Mouse (Mus musculus): Measurements from ENCODE around the gene Pcp4l1. TPM values are rescaled to one million over a fixed set of nuclear protein-coding genes. Genes with fewer than 3 reads are reported as not detected.

The Pcp4l1 gene
- polyA plus RNA-seq, 1 experiment: 10.9 TPM

GRCm38 (mm10) chr1:171187851-171188700 is 8.0 kb downstream of the Pcp4l1 start:
- Histone ChIP-seq H3K4me1 (ENCODE audit: control insufficient read depth, insufficient read depth, insufficient read length, low read length) (peaks cover 12% of the 10 kb centered on the region; the same call in 1 of the 2 replicates), H3K27ac (ENCODE audit: insufficient read depth, low read depth, low read length) (no peak overlapping the region), H3K36me3 (ENCODE audit: control insufficient read depth, insufficient read depth, low read length) (no peaks in the 10 kb centered on the region), H3K4me3 (ENCODE audit: low read depth, low read length) (no peak overlapping the region), H3K27me3 (ENCODE audit: control insufficient read depth, insufficient read depth, low read length) (no peaks in the 10 kb centered on the region; the same call in 1 of the 2 replicates)
- WGBS: 75% methylated on average over 13 of the region's 13 CpGs
- TF ChIP-seq POLR2A (IDR thresholded peaks at IDR 0.05; ENCODE audit: low read depth, low read length): no peak
- no peak for TF ChIP-seq CTCF (IDR thresholded peaks at IDR 0.05; ENCODE audit: extremely low read depth, insufficient read length, insufficient replicate concordance, low read depth, low read length)

DNA sequence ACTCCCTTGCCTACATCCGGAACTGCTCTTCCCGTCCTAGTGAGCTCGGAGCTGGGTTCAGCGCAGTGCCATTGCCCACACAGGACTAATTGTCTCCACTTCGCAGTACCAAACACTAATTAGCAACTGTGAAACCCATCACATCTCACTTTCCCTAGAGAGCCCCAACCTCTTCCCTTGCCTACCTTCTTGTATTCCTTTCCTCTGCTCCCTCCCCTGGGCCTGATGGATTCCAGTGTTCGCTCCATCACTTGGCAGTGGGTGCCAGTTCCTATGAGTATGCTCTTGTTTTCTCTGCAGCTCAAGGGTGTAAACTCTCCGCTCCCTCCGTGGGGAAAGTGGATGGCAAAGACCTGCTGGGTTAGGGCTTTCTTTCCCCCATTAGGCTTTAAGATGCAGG is 10.4 kb downstream of the Pcp4l1 start:
- H3K4me3 ChIP-seq (ENCODE audit: low read depth, low read length): no peak overlapping the region
- TF ChIP-seq POLR2A (IDR thresholded peaks at IDR 0.05; ENCODE audit: low read depth, low read length) (no peak), CTCF (IDR thresholded peaks at IDR 0.05; ENCODE audit: extremely low read depth, insufficient read length, insufficient replicate concordance, low read depth, low read length) (no peak)
- H3K4me1 ChIP-seq (ENCODE audit: control insufficient read depth, insufficient read depth, insufficient read length, low read length): peaks cover 8% of the 10 kb centered on the region; the same call in 1 of the 2 replicates
- H3K27me3 ChIP-seq (ENCODE audit: control insufficient read depth, insufficient read depth, low read length): no peaks in the 10 kb centered on the region
- WGBS: 84% methylated on average over 8 of the region's 8 CpGs
- no peak overlapping the region for H3K27ac ChIP-seq (ENCODE audit: insufficient read depth, low read depth, low read length)
- H3K36me3 ChIP-seq (ENCODE audit: control insufficient read depth, insufficient read depth, low read length): no peaks in the 10 kb centered on the region

DNA sequence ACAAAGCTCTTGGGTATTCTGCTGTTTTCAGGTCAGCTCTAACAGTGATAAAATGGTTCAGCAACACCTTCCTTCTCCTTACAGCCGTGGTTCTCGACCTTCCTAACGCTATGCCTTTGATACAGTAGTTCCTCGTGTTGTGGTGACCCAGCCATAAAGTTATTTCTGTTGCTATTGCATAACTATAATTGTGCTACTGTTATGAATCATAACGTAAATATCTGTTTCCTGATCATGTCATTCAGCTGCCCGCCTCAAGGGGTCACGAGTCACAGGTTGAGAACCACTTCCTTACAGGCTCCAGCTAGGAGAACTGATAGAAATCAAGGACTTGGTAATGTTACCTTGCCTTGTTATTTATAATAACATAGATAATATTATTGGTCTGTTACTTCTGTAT is 11.8 kb downstream of the Pcp4l1 start:
- Histone ChIP-seq H3K27ac (ENCODE audit: insufficient read depth, low read depth, low read length) (peak overlapping the region; percentile 37), H3K27me3 (ENCODE audit: control insufficient read depth, insufficient read depth, low read length) (no peaks in the 10 kb centered on the region), H3K36me3 (ENCODE audit: control insufficient read depth, insufficient read depth, low read length) (no peaks in the 10 kb centered on the region), H3K4me1 (ENCODE audit: control insufficient read depth, insufficient read depth, insufficient read length, low read length) (peaks cover 8% of the 10 kb centered on the region; the same call in 1 of the 2 replicates), H3K4me3 (ENCODE audit: low read depth, low read length) (no peak overlapping the region)
- TF ChIP-seq POLR2A (IDR thresholded peaks at IDR 0.05; ENCODE audit: low read depth, low read length) (no peak), CTCF (IDR thresholded peaks at IDR 0.05; ENCODE audit: extremely low read depth, insufficient read length, insufficient replicate concordance, low read depth, low read length) (peak; percentile 32; the same call in 1 of the 2 replicates)
- 8% methylated on average over 7 of the region's 7 CpGs for WGBS

GRCm38 (mm10) chr1:171183620-171184019 is 12.4 kb downstream of the Pcp4l1 start:
- no peak for TF ChIP-seq POLR2A (IDR thresholded peaks at IDR 0.05; ENCODE audit: low read depth, low read length)
- no peak for TF ChIP-seq CTCF (IDR thresholded peaks at IDR 0.05; ENCODE audit: extremely low read depth, insufficient read length, insufficient replicate concordance, low read depth, low read length)
- peaks cover 8% of the 10 kb centered on the region; the same call in 1 of the 2 replicates for H3K4me1 ChIP-seq (ENCODE audit: control insufficient read depth, insufficient read depth, insufficient read length, low read length)
- H3K4me3 ChIP-seq (ENCODE audit: low read depth, low read length): no peak overlapping the region
- H3K27ac ChIP-seq (ENCODE audit: insufficient read depth, low read depth, low read length): no peak overlapping the region
- no peaks in the 10 kb centered on the region for H3K36me3 ChIP-seq (ENCODE audit: control insufficient read depth, insufficient read depth, low read length)
- WGBS: 58% methylated on average over 3 of the region's 3 CpGs
- H3K27me3 ChIP-seq (ENCODE audit: control insufficient read depth, insufficient read depth, low read length): no peaks in the 10 kb centered on the region

DNA sequence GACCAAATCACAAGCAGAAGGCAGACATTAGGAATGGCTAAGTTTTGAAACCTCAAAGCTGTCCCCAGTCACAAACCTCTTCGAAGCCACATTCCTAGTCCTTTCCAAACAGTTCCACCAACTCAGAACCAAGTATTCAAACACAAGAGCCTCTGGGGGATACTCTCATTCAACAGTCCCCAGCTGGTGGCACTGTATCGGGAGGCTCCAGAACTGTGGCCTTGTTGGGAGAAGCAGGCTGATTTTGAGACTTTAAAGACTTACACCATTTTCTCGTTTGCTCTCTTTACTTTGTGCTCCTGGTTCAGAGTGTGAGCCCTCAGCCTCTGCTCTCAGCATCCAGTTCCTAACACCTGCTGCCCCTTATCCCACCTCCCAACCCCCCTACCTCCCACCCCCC is 13.0 kb downstream of the Pcp4l1 start:
- no peaks in the 10 kb centered on the region for H3K36me3 ChIP-seq (ENCODE audit: control insufficient read depth, insufficient read depth, low read length)
- H3K4me1 ChIP-seq (ENCODE audit: control insufficient read depth, insufficient read depth, insufficient read length, low read length): peaks cover 8% of the 10 kb centered on the region; the same call in 1 of the 2 replicates
- 91% methylated on average over 3 of the region's 3 CpGs for WGBS
- H3K27ac ChIP-seq (ENCODE audit: insufficient read depth, low read depth, low read length): no peak overlapping the region
- TF ChIP-seq CTCF (IDR thresholded peaks at IDR 0.05; ENCODE audit: extremely low read depth, insufficient read length, insufficient replicate concordance, low read depth, low read length) (no peak), POLR2A (IDR thresholded peaks at IDR 0.05; ENCODE audit: low read depth, low read length) (no peak)
- no peaks in the 10 kb centered on the region for H3K27me3 ChIP-seq (ENCODE audit: control insufficient read depth, insufficient read depth, low read length)
- H3K4me3 ChIP-seq (ENCODE audit: low read depth, low read length): no peak overlapping the region

DNA sequence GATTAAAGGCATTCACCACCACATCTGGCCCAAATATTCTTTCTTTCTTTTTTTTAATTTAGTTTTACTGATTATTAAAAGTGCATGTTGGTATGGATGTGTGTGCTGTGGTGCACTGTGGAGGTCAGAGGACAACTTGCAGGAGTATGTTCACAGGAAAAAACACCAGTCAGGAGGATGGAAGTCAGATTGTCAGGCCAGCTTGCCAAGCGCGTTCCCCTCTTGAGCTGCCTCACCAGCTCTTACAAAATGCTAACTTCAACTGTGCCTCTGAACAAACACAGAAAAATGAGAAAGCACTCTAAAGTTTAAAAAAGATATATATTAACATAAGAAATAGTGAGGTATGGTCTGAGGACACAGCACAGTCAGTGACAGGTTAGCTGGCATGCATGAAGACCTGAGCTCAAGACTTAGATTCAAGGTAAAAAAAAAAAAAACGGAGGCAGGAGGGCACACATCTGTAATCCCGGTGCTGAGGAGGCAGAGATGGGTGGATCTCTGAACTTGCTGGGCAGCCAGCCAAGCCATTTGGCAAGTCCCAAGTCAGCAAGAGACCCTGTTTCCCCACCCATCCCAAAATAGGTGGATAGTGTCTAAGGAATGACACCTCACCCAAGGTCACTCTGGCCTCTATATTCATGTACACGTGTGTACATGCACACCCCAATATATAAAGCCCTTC is 16.4 kb downstream of the Pcp4l1 start:
- Histone ChIP-seq H3K4me3 (ENCODE audit: low read depth, low read length) (no peak overlapping the region), H3K27ac (ENCODE audit: insufficient read depth, low read depth, low read length) (no peak overlapping the region), H3K27me3 (ENCODE audit: control insufficient read depth, insufficient read depth, low read length) (no peaks in the 10 kb centered on the region), H3K4me1 (ENCODE audit: control insufficient read depth, insufficient read depth, insufficient read length, low read length) (peaks cover 7% of the 10 kb centered on the region; the same call in 1 of the 2 replicates), H3K36me3 (ENCODE audit: control insufficient read depth, insufficient read depth, low read length) (no peaks in the 10 kb centered on the region)
- 55% methylated on average over 5 of the region's 5 CpGs for WGBS
- TF ChIP-seq POLR2A (IDR thresholded peaks at IDR 0.05; ENCODE audit: low read depth, low read length) (no peak), CTCF (IDR thresholded peaks at IDR 0.05; ENCODE audit: extremely low read depth, insufficient read length, insufficient replicate concordance, low read depth, low read length) (no peak)

DNA sequence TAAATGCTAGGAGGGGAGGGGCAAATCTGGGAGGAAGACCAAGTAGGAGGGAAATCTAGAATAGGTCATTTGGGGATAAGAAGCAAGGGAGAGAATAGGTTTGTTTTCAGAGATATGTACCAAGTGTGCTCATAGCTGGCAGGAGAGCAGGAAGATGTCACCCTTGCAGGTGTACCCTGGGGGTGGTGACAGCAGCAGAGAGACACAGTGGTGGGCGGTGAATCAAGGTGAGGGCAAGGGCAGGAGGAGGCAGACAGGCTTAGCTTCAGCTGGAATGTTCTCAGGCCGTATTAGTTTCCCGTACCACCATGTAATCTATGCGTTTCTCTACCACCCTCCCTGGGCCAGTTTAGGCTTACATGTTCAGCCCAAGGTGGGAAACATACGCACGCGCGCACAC is 23.3 kb downstream of the Pcp4l1 start:
- no peaks in the 10 kb centered on the region for H3K27me3 ChIP-seq (ENCODE audit: control insufficient read depth, insufficient read depth, low read length)
- H3K4me3 ChIP-seq (ENCODE audit: low read depth, low read length): no peak overlapping the region
- peaks cover 18% of the 10 kb centered on the region for H3K4me1 ChIP-seq (ENCODE audit: control insufficient read depth, insufficient read depth, insufficient read length, low read length)
- no peak overlapping the region for H3K27ac ChIP-seq (ENCODE audit: insufficient read depth, low read depth, low read length)
- no peaks in the 10 kb centered on the region for H3K36me3 ChIP-seq (ENCODE audit: control insufficient read depth, insufficient read depth, low read length)
- WGBS: 97% methylated on average over 8 of the region's 8 CpGs
- no peak for TF ChIP-seq POLR2A (IDR thresholded peaks at IDR 0.05; ENCODE audit: low read depth, low read length)
- TF ChIP-seq CTCF (IDR thresholded peaks at IDR 0.05; ENCODE audit: extremely low read depth, insufficient read length, insufficient replicate concordance, low read depth, low read length): no peak

Data from small intestine, adult 2 months (tissue).